Mouse (Mus musculus) C2C12 (cell line): Measurements from ENCODE around the gene Nbl1. TPM values are rescaled to one million over a fixed set of nuclear protein-coding genes. Genes with fewer than 3 reads are reported as not detected.

Source experiments
- H3K27me3 ChIP-seq: one replicate; pipeline ENCODE4 v1.6.1; 2011; ENCODE audit not compliant: control insufficient read depth, insufficient read depth, insufficient read length
- H3K36me3 ChIP-seq: one replicate; pipeline ENCODE4 v1.6.1; 2011; ENCODE audit not compliant: control insufficient read depth, insufficient read depth
- H3K4me3 ChIP-seq: one replicate; pipeline ENCODE4 v1.5.1; 2011; ENCODE audit warnings: mild to moderate bottlenecking, control low read depth; ENCODE audit not compliant: poor library complexity, insufficient read depth, severe bottlenecking
- H3K79me2 ChIP-seq: one replicate; pipeline ENCODE4 v1.6.1; 2011; ENCODE audit not compliant: control insufficient read depth, insufficient read depth
- H3K79me3 ChIP-seq: one replicate; pipeline ENCODE4 v1.6.1; 2011; ENCODE audit warnings: low read depth, control low read depth
- H3ac ChIP-seq: one replicate; pipeline ENCODE3; 2011; ENCODE audit warnings: low read depth; ENCODE audit not compliant: control insufficient read depth, insufficient read length
- CEBPB ChIP-seq: IDR thresholded peaks from one replicate; pipeline ENCODE4 v1.6.1; 2011; ENCODE audit warnings: low read depth, mild to moderate bottlenecking, control low read depth, moderate library complexity
- CTCF ChIP-seq: IDR thresholded peaks from one replicate; pipeline ENCODE4 v1.5.1; 2011; ENCODE audit not compliant: control insufficient read depth, insufficient read depth, insufficient read length
- FOSL1 ChIP-seq: IDR thresholded peaks from one replicate; pipeline ENCODE4 v1.8.0; 2011; ENCODE audit warnings: mild to moderate bottlenecking, low read length; ENCODE audit not compliant: poor library complexity, insufficient read depth, severe bottlenecking
- MAX ChIP-seq: IDR thresholded peaks from one replicate; pipeline ENCODE4 v1.6.1; 2011; ENCODE audit warnings: mild to moderate bottlenecking, control low read depth
- MYOD1 ChIP-seq: IDR thresholded peaks from one replicate; pipeline ENCODE4 v1.6.1; 2011; ENCODE audit warnings: low read depth; ENCODE audit not compliant: control insufficient read depth, insufficient read length
- MYOG ChIP-seq: IDR thresholded peaks from one replicate; pipeline ENCODE4 v1.6.1; 2011; ENCODE audit not compliant: control insufficient read depth, insufficient read length; ENCODE audit errors: extremely low read depth
- USF1 ChIP-seq: IDR thresholded peaks from one replicate; pipeline ENCODE4 v1.6.1; 2011; ENCODE audit warnings: low read depth, mild to moderate bottlenecking, control low read depth, moderate library complexity
- polyA plus RNA-seq: library from polyadenylated mRNA; unstranded; fragments of >200 nt; fragmentation: generic; extraction: Trizol; gene quantifications from one replicate; pipeline ENCODE4 v1.2.1, GENCODE M21; 2012; ENCODE audit warnings: missing spikeins

Gene Nbl1
- polyA plus RNA-seq, 1 experiment, result 61.3 TPM

GRCm38 (mm10) chr4:139088982-139089671 lies 3.7 kb downstream of the Nbl1 start:
- Histone ChIP-seq H3K79me3 (no peaks in the 10 kb centered on the region), H3K79me2 (no peaks in the 10 kb centered on the region), H3K4me3 (no peak overlapping the region), H3K27me3 (no peaks in the 10 kb centered on the region), H3K36me3 (peaks cover 4% of the 10 kb centered on the region), H3ac (no peak overlapping the region)
- TF ChIP-seq FOSL1 (no peak), CEBPB (no peak), MYOG (no peak), MYOD1 (no peak), CTCF (no peak), MAX (no peak), USF1 (no peak)

DNA sequence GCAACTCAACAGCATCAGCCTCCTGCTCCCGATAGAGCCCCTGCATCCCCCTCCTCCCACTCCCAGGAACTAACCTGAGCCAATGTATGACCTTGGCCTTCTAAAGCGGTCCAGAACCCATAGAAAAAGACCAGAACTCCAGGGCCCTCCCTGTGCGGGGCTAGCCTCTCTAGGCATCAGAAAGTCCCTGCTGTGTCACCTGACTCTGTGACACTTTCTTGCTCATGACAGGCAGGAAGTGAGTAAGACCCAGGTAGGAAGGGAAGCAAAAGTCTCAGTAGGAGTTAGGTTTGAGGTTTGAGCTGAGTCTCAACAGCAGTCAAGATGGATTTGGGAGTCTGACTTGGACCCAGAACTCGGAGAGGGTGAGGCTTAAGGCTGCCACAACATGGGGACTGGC lies 5.8 kb downstream of the Nbl1 start:
- no peak overlapping the region for H3K4me3 ChIP-seq
- peaks cover 4% of the 10 kb centered on the region for H3K36me3 ChIP-seq
- no peak overlapping the region for H3ac ChIP-seq
- TF ChIP-seq MYOD1 (no peak), MYOG (no peak), CEBPB (no peak)
- no peaks in the 10 kb centered on the region for H3K79me2 ChIP-seq
- H3K79me3 ChIP-seq, result no peaks in the 10 kb centered on the region
- H3K27me3 ChIP-seq, result no peaks in the 10 kb centered on the region

DNA sequence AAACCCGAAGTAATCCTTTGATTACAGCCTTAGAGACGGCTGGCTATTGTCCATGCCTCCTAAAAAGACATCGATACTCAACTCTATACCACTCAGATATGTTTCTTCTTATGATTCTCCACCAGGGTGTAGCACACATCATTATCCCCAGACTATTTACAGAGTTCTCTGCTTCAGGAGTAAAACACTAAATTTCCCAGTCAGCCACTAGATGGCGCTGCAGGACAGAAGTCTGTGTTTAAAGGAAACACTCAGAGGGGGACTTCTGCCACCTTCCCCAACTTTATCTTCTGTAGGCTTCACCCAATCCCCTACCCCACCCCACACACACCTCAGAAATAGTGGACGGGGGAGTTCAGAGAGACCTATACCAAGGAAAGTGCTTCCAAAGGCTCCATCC lies 6.8 kb downstream of the Nbl1 start:
- no peak for TF ChIP-seq MYOG
- TF ChIP-seq MYOD1, result no peak
- no peak for TF ChIP-seq FOSL1
- TF ChIP-seq CTCF, result no peak
- no peak for TF ChIP-seq MAX
- TF ChIP-seq CEBPB, result no peak
- TF ChIP-seq USF1, result no peak
- H3K79me2 ChIP-seq, result no peaks in the 10 kb centered on the region
- no peaks in the 10 kb centered on the region for H3K79me3 ChIP-seq
- H3K36me3 ChIP-seq, result peaks cover 4% of the 10 kb centered on the region
- no peak overlapping the region for H3K4me3 ChIP-seq
- no peak overlapping the region for H3ac ChIP-seq
- no peaks in the 10 kb centered on the region for H3K27me3 ChIP-seq

DNA sequence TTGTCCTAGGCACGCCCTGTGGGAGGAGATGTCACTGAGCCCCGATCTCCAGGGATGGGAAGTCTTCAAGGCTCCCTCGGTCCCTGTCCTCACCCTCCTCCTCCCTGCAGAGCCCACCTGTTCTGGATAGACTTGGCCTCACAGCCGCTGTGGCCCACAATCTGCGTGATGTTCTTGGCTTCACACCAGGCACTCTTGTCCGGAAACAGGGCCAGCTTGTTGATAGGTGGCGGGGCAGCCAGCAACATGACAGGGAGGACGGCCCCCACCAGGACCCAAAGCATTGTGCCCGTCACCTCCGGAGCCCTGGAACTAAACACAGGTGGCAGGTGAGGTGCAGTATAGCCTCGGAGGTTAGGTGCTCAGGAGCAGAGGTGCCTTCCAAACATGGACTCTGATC lies 7.5 kb downstream of the Nbl1 start:
- TF ChIP-seq FOSL1 (no peak), CTCF (no peak), MYOG (no peak), MAX (no peak), MYOD1 (no peak), CEBPB (no peak), USF1 (no peak)
- H3K27me3 ChIP-seq, result no peaks in the 10 kb centered on the region

DNA sequence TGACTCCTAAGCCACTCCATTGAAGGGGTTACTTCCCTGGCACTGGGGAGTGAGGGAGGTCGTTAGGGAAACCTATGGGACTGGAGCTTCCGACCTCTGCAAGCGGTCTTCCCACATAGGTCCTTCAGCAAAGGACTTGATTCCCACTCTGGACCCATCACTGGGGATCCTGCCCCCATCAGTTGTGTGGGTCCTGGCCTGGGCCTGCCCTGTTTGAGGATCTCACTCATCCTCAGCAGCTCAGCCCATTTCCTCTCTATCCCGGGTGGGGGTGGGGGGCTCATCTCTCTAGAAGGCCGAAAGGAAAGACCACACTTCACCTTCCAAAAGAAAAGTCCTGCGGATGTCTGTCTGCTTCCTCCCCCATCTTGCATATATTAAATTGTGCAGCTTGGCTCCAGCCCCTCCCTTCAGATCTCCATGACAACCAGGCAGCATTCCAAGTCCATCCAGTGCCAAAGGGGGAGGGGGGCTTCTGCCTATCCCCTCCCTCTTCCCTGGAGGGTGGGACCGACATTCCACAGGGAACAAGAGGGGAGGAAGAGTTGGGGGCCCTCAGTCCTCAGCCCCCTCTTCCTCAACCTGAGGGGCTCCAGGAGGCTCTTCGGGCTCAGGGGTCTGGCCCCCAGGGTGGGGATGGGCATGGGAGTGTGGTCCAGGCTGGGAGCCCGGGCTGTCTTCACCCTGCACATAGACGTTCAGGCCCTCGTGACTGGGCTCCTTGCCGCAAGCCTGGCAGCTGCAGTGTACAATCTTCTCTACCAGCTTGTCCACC lies 9.8 kb downstream of the Nbl1 start:
- TF ChIP-seq FOSL1 (no peak), MAX (no peak), USF1 (no peak), CTCF (no peak), MYOD1 (no peak), CEBPB (no peak), MYOG (no peak)
- no peak overlapping the region for H3K4me3 ChIP-seq
- H3K79me3 ChIP-seq, result no peaks in the 10 kb centered on the region
- peaks cover 4% of the 10 kb centered on the region for H3K36me3 ChIP-seq
- no peak overlapping the region for H3ac ChIP-seq
- no peaks in the 10 kb centered on the region for H3K79me2 ChIP-seq
- H3K27me3 ChIP-seq, result no peaks in the 10 kb centered on the region

More for the DNA sequence above, 7.5 kb downstream of the Nbl1 start:
- Histone ChIP-seq H3K79me3 (no peaks in the 10 kb centered on the region), H3K36me3 (peaks cover 4% of the 10 kb centered on the region), H3K79me2 (no peaks in the 10 kb centered on the region), H3K4me3 (no peak overlapping the region), H3ac (no peak overlapping the region)
